ENCODE assay signal across 34 mouse cellular contexts in genomic region chr2:132505828-132506227, GRCm38 (mm10).
"Had no signal": no experiment of that assay in that cellular context is flagged by ENCODE, and none has a peak within 500 bp of the region (broad histone marks: within the 10 kb centered on the region; RNA-seq: fewer than 3 reads in every experiment).

No protein-coding gene starts in this region.

- ATAC-seq: hindbrain, embryonic 16.5 days; hindbrain, postnatal 0 days; inflammation-experienced regulatory T-cells, adult 6 months; intestine, embryonic 15.5 days; intestine, embryonic 16.5 days; intestine, postnatal 0 days had no signal

- H3K27me3 ChIP-seq: heart, embryonic 12.5 days; heart, embryonic 13.5 days; heart, embryonic 15.5 days; hindbrain, embryonic 12.5 days; hindbrain, embryonic 13.5 days; hindbrain, embryonic 15.5 days; intestine, embryonic 15.5 days; kidney, embryonic 15.5 days had no signal

- H3K9ac ChIP-seq: heart, embryonic 12.5 days; heart, embryonic 13.5 days; heart, embryonic 15.5 days; hindbrain, embryonic 12.5 days; hindbrain, embryonic 13.5 days; hindbrain, embryonic 14.5 days; hindbrain, embryonic 15.5 days; intestine, embryonic 15.5 days; kidney, embryonic 15.5 days had no signal

- DNase-seq: heart, adult 2 months; heart, postnatal 10 days; heart, postnatal 14 days; heart, postnatal 36 days; heart, postnatal 4 days; kidney, adult 11 months; kidney, adult 18-20 months; kidney, adult 2 months; kidney, adult 8-10 months; kidney, adult 9 months; kidney, postnatal 10 days; kidney, postnatal 14 days; kidney, postnatal 25 days; kidney, postnatal 36 days; kidney, postnatal 4 days; layer of hippocampus, adult 9-11 months; layer of hippocampus, postnatal 36 days had no signal

- H3K36me3 ChIP-seq: heart, embryonic 12.5 days; heart, embryonic 13.5 days; heart, embryonic 15.5 days; hindbrain, embryonic 10.5 days; hindbrain, embryonic 12.5 days; hindbrain, embryonic 13.5 days; hindbrain, embryonic 15.5 days; intestine, embryonic 15.5 days; kidney, embryonic 15.5 days had no signal

- H3K9me3 ChIP-seq: heart, embryonic 12.5 days; heart, embryonic 13.5 days; heart, embryonic 15.5 days; hindbrain, embryonic 10.5 days; hindbrain, embryonic 12.5 days; hindbrain, embryonic 13.5 days; hindbrain, embryonic 15.5 days; intestine, embryonic 15.5 days; kidney, embryonic 15.5 days had no signal

- H3K4me3 ChIP-seq: heart, adult 2 months; heart, embryonic 12.5 days; heart, embryonic 13.5 days; heart, embryonic 15.5 days; hindbrain, embryonic 10.5 days; hindbrain, embryonic 12.5 days; hindbrain, embryonic 13.5 days; hindbrain, embryonic 15.5 days; intestine, embryonic 15.5 days; kidney, embryonic 15.5 days; layer of hippocampus, adult 2 months had no signal

- H3K4me2 ChIP-seq: heart, embryonic 12.5 days; heart, embryonic 13.5 days; heart, embryonic 15.5 days; hindbrain, embryonic 12.5 days; hindbrain, embryonic 13.5 days; hindbrain, embryonic 14.5 days; hindbrain, embryonic 15.5 days; intestine, embryonic 15.5 days; kidney, embryonic 15.5 days had no signal

- H3K27ac ChIP-seq: heart, adult 2 months; heart, embryonic 13.5 days; heart, embryonic 15.5 days; hindbrain, embryonic 10.5 days; hindbrain, embryonic 12.5 days; hindbrain, embryonic 13.5 days; hindbrain, embryonic 14.5 days; hindbrain, embryonic 15.5 days; hindbrain, postnatal 0 days; intestine, embryonic 15.5 days; kidney, embryonic 15.5 days; kidney, postnatal 0 days; layer of hippocampus, adult 2 months had no signal

- H3K4me1 ChIP-seq: hindbrain, embryonic 13.5 days; hindbrain, embryonic 15.5 days; intestine, embryonic 15.5 days; kidney, embryonic 15.5 days had no signal
